Mouse (Mus musculus) sigmoid colon, adult 10 weeks (tissue): ENCODE results near the gene Mip. TPM values are rescaled to one million over a fixed set of nuclear protein-coding genes. Genes with fewer than 3 reads are reported as not detected.

Source experiments
- polyA plus RNA-seq: library from polyadenylated mRNA; stranded (reverse); fragments of 350-450 nt; fragmentation: Illumina TruSeq; extraction: RNeasy Lipid Tissue Mini Kit (QIAGEN cat#74804); gene quantifications from one replicate; pipeline ENCODE4 v1.2.3, GENCODE M21; 2014; ENCODE audit warnings: low read depth, low replicate concordance

The Mip gene
- not detected for polyA plus RNA-seq

GRCm38 (mm10) chr10:128225538-128225937 lies at the start of gene Mip:
TSS of gene Mip (plus strand) at chr10:128225838.

GRCm38 (mm10) chr10:128179989-128180388 lies 45.6 kb upstream of the Mip start, which contains the start of gene Rbms2:
TSS of gene Rbms2 (minus strand) at chr10:128180297.

GRCm38 (mm10) chr10:128194024-128194550 lies 31.6 kb upstream of the Mip start, which contains the start of gene Gls2:
TSS of gene Gls2 (plus strand) at chr10:128194457.

GRCm38 (mm10) chr10:128211390-128212108 lies 14.1 kb upstream of the Mip start, which contains the start of gene Spryd4:
TSS of gene Spryd4 (minus strand) at chr10:128211807.

GRCm38 (mm10) chr10:128231697-128232419 lies 6.2 kb downstream of the Mip start, which contains the start of gene Timeless:
TSS of gene Timeless (plus strand) at chr10:128232065.

GRCm38 (mm10) chr10:128253677-128254255 lies 28.1 kb downstream of the Mip start, which contains the start of gene Apon:
TSS of gene Apon (plus strand) at chr10:128254096.

GRCm38 (mm10) chr10:128268371-128268770 lies 42.7 kb downstream of the Mip start, which contains the start of gene Apof:
TSS of gene Apof (plus strand) at chr10:128268671.

GRCm38 (mm10) chr10:128270287-128270841 lies 44.7 kb downstream of the Mip start, which contains the start of gene Stat2:
TSS of gene Stat2 (plus strand) at chr10:128270559.

Other genes with a start within 250 kb of the Mip start
- gene Hsd17b6, start 218.2 kb upstream of the Mip start, polyA plus RNA-seq, result not detected
- 31.4 TPM for gene Prim1, start 210.7 kb upstream of the Mip start, polyA plus RNA-seq
- 1,156 TPM for gene Naca, start 190.3 kb upstream of the Mip start, polyA plus RNA-seq
- 298 TPM for gene Ptges3, start 166.9 kb upstream of the Mip start, polyA plus RNA-seq
- 826 TPM for gene Atp5b, start 142.6 kb upstream of the Mip start, polyA plus RNA-seq
- gene Baz2a, start 134.3 kb upstream of the Mip start, polyA plus RNA-seq, result 27.2 TPM
- gene Rbms2, start 45.5 kb upstream of the Mip start, polyA plus RNA-seq, result 12.4 TPM
- gene Gls2, start 31.4 kb upstream of the Mip start, polyA plus RNA-seq, result not detected
- 10.5 TPM for gene Spryd4, start 14.0 kb upstream of the Mip start, polyA plus RNA-seq
- 2.0 TPM for gene Timeless, start 6.2 kb downstream of the Mip start, polyA plus RNA-seq
- gene Apon, start 28.3 kb downstream of the Mip start, polyA plus RNA-seq, result not detected
- gene Apof, start 42.8 kb downstream of the Mip start, polyA plus RNA-seq, result not detected
- gene Stat2, start 44.7 kb downstream of the Mip start, polyA plus RNA-seq, result 13.9 TPM
- 0.76 TPM for gene Il23a, start 72.9 kb downstream of the Mip start, polyA plus RNA-seq
- 14.1 TPM for gene Pan2, start 77.5 kb downstream of the Mip start, polyA plus RNA-seq
- gene Cnpy2, start 96.6 kb downstream of the Mip start, polyA plus RNA-seq, result 43.5 TPM
- 251 TPM for gene Cs, start 111.9 kb downstream of the Mip start, polyA plus RNA-seq
- 14.8 TPM for gene Coq10a, start 143.2 kb downstream of the Mip start, polyA plus RNA-seq
- gene Ankrd52, start 151.3 kb downstream of the Mip start, polyA plus RNA-seq, result 13.2 TPM
- gene Slc39a5, start 175.4 kb downstream of the Mip start, polyA plus RNA-seq, result 1.5 TPM
- gene Nabp2, start 185.7 kb downstream of the Mip start, polyA plus RNA-seq, result 19.9 TPM
- gene Rnf41, start 185.8 kb downstream of the Mip start, polyA plus RNA-seq, result 8.2 TPM
- gene Smarcc2, start 233.4 kb downstream of the Mip start, polyA plus RNA-seq, result 52.5 TPM